Mouse (Mus musculus) midbrain, embryonic 11.5 days (tissue): ENCODE measurements at regions not wholly inside any gene's neighbourhood (a gene's known extent, or its start where the extent isn't known, plus 50 kb on each side); places are given as distances from the start of the nearest gene placed in this dataset.

Source experiments
- ATAC-seq: fragments of 200-750 bp; cut with Nextera tagmentation; 2 replicates; pipeline ENCODE4 v1.8.0; 2017; ENCODE audit warnings: moderate TSS enrichment, moderate library complexity; ENCODE audit not compliant: low FRiP score
- DNase-seq: peaks from one replicate; pipeline ENCODE4 v3.0.0; 2015; ENCODE audit warnings: low spot score; ENCODE audit errors: missing footprints
- H3K27ac ChIP-seq: fragments of 300-500 bp; sonication (generic); 2 replicates; pipeline ENCODE4 v1.5.1; 2014; ENCODE audit warnings: low read depth, low read length
- H3K27me3 ChIP-seq: fragments of 300-500 bp; sonication (generic); 2 replicates; pipeline ENCODE4 v1.6.1; 2014; ENCODE audit warnings: mild to moderate bottlenecking, low read length, moderate library complexity, mixed read lengths; ENCODE audit not compliant: control insufficient read depth, insufficient read depth
- H3K36me3 ChIP-seq: fragments of 300-500 bp; sonication (generic); 2 replicates; pipeline ENCODE4 v1.6.1; 2014; ENCODE audit warnings: mild to moderate bottlenecking, low read length, moderate library complexity, mixed read lengths; ENCODE audit not compliant: control insufficient read depth, insufficient read depth
- H3K4me1 ChIP-seq: fragments of 300-500 bp; sonication (generic); 2 replicates; pipeline ENCODE4 v1.6.1; 2014; ENCODE audit warnings: low read length; ENCODE audit not compliant: control insufficient read depth, insufficient read depth
- H3K4me2 ChIP-seq: fragments of 300-500 bp; sonication (generic); 2 replicates; pipeline ENCODE4 v1.6.1; 2014; ENCODE audit warnings: mild to moderate bottlenecking, moderate library complexity
- H3K4me3 ChIP-seq: fragments of 300-500 bp; sonication (generic); 2 replicates; pipeline ENCODE4 v1.5.1; 2014; ENCODE audit warnings: low read depth, low read length
- H3K9ac ChIP-seq: fragments of 300-500 bp; sonication (generic); 2 replicates; pipeline ENCODE4 v1.6.1; 2014; ENCODE audit warnings: low read length
- H3K9me3 ChIP-seq: fragments of 300-500 bp; sonication (generic); 2 replicates; pipeline ENCODE4 v1.6.1; 2016; ENCODE audit warnings: low read length; ENCODE audit not compliant: control insufficient read depth
- WGBS: fragments of 180-500 bp; shearing (Covaris S2); extraction: QIAGEN DNeasy Blood & Tissue Kit; methylation state at CpG from one replicate; pipeline ENCODE4 v1.1.7; 2014; 5-methylcytosine and 5-hydroxymethylcytosine counted together

DNA sequence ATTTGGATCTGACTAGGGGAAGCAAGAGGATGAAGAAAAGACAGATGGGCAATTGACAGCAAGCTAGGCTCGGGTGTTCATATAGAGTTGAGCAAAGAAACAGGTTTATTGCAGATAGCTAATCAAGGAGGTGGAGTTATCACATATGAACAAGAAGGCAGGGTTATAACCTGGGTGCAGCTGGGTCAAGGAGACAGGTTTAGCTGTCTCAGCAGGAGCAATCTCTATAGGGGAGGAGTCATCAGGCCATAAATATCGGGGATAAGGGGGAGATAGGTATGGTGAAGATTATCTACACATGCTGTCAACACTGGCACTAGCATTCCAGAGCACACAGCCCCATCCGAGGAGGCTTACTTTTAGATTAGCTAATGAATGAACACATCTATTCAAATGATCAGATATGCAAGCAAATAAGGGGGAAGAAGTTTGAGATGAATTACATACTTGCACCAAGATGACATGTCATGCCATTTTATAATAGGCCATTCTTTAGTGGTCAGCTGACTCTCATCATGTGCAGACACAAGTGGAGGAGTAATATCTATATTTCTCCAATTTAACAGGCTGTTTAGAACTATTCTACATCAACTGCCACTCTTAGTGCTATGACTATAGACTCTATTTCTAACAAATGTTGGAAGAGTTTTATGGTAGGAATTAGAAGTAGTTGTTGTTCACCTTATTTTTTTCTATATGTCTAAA lies 76.9 kb downstream of the Lhx9 start:
- ATAC-seq (no peak), DNase-seq (no peak)
- H3K9me3 ChIP-seq, result no peaks in the 10 kb centered on the region
- no peak overlapping the region for H3K4me3 ChIP-seq
- H3K36me3 ChIP-seq, result no peaks in the 10 kb centered on the region
- H3K9ac ChIP-seq, result no peak overlapping the region
- no peak overlapping the region for H3K4me2 ChIP-seq
- WGBS, result 86% methylated on average over 3 of the region's 3 CpGs
- H3K27ac ChIP-seq, result no peak overlapping the region
- no peaks in the 10 kb centered on the region for H3K27me3 ChIP-seq
- no peaks in the 10 kb centered on the region for H3K4me1 ChIP-seq

DNA sequence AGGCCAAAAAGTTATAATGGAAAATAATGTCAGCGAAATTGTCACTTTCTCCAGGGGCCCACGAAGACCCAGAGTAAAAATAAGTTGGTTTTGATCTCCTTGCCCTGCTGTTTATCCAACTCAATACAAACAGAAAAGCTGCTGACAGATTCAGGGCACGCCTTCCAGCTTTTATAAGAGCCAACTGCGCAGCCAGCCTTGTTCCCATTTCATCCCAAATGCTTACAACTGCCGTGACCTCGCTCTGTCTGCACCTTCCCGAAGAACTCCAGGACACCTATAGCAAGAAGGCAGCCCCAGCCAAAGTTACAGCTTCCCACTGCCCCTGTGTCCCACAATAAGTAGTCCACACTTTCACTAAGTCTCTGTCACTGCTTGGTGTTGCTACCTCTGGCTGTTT lies 85.5 kb downstream of the Lhx9 start:
- Histone ChIP-seq H3K4me1 (no peaks in the 10 kb centered on the region), H3K27ac (no peak overlapping the region), H3K4me2 (no peak overlapping the region), H3K9ac (no peak overlapping the region), H3K4me3 (no peak overlapping the region), H3K9me3 (no peaks in the 10 kb centered on the region), H3K27me3 (no peaks in the 10 kb centered on the region), H3K36me3 (no peaks in the 10 kb centered on the region)
- 84% methylated on average over 7 of the region's 7 CpGs for WGBS
- ATAC-seq (no peak), DNase-seq (no peak)

DNA sequence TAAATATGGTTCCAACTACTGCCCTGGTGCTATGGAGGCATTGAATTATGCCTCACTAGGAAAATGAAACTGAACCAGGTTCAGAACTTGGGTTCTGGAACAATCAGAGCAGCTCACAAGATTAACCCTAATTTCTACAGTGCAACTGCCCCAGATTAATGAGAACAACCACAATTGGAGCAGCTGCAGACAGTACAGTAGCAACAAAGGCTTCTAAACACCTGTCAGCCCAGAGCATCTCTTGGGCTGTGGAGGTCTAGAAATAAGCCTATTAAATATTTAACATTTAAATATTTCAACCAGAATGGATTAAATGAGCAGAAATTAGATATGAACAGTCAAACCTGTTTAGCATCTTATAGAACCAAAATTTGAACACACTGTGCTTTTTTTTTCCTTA lies 90.6 kb downstream of the Lhx9 start:
- Histone ChIP-seq H3K9ac (no peak overlapping the region), H3K9me3 (no peaks in the 10 kb centered on the region), H3K27me3 (no peaks in the 10 kb centered on the region), H3K4me2 (no peak overlapping the region), H3K36me3 (no peaks in the 10 kb centered on the region), H3K27ac (no peak overlapping the region), H3K4me3 (no peak overlapping the region), H3K4me1 (no peaks in the 10 kb centered on the region)
- ATAC-seq (no peak), DNase-seq (no peak)

GRCm38 (mm10) chr1:138733308-138733707 lies 113.4 kb upstream of the Nek7 start:
- no peaks in the 10 kb centered on the region for H3K4me1 ChIP-seq
- no peaks in the 10 kb centered on the region for H3K27me3 ChIP-seq
- no peak overlapping the region for H3K27ac ChIP-seq
- H3K9ac ChIP-seq, result no peak overlapping the region
- no peak for ATAC-seq
- H3K9me3 ChIP-seq, result no peaks in the 10 kb centered on the region
- no peaks in the 10 kb centered on the region for H3K36me3 ChIP-seq
- WGBS, result 89% methylated on average over 3 of the region's 3 CpGs
- DNase-seq, result peak; percentile 56
- no peak overlapping the region for H3K4me2 ChIP-seq
- no peak overlapping the region for H3K4me3 ChIP-seq

DNA sequence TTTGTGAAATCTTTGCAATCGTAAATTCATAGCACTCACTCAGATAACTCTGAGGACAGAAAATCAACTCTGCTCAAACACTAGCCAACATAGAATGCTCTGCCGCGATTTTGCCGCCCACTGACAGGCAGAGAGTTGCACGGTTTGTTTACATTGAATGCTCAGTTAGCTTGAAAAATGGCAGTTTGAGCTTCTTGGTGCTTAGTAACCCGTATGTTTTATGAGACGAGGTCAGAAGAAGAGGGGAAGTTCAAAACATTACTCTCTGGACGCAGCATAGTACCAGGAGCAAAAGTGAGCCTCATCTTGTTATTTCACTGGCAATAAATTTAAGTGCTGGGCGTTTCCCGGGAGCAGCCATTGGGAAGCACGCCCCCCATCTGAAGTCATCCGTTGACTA lies 111.1 kb upstream of the Nek7 start:
- no peak for ATAC-seq
- H3K4me3 ChIP-seq, result no peak overlapping the region
- no peaks in the 10 kb centered on the region for H3K27me3 ChIP-seq

GRCm38 (mm10) chr1:138729089-138729699 lies 109.3 kb upstream of the Nek7 start:
- Histone ChIP-seq H3K4me2 (no peak overlapping the region), H3K36me3 (no peaks in the 10 kb centered on the region), H3K9ac (no peak overlapping the region), H3K4me1 (no peaks in the 10 kb centered on the region), H3K9me3 (no peaks in the 10 kb centered on the region), H3K4me3 (no peak overlapping the region), H3K27me3 (no peaks in the 10 kb centered on the region), H3K27ac (no peak overlapping the region)
- DNase-seq, result no peak
- peak; percentile 57; the same call in 1 of the 2 replicates for ATAC-seq
- 41% methylated on average over 2 of the region's 2 CpGs for WGBS

More for the DNA sequence above, 111.1 kb upstream of the Nek7 start:
- Histone ChIP-seq H3K4me1 (no peaks in the 10 kb centered on the region), H3K27ac (no peak overlapping the region), H3K9ac (no peak overlapping the region), H3K36me3 (no peaks in the 10 kb centered on the region), H3K9me3 (no peaks in the 10 kb centered on the region), H3K4me2 (no peak overlapping the region)
- whole genome bisulfite sequencing, result 88% methylated on average over 12 of the region's 12 CpGs
- DNase-seq, result no peak

- ATAC-seq, result no peak
- H3K27me3 ChIP-seq, result no peaks in the 10 kb centered on the region
Measured at GRCm38 (mm10) chr1:138720728-138721127, 100.8 kb upstream of the Nek7 start.

GRCm38 (mm10) chr1:138719297-138719696 lies 99.4 kb upstream of the Nek7 start:
- H3K36me3 ChIP-seq, result no peaks in the 10 kb centered on the region
- no peak overlapping the region for H3K27ac ChIP-seq
- H3K4me1 ChIP-seq, result no peaks in the 10 kb centered on the region

More at GRCm38 (mm10) chr1:138720728-138721127, 100.8 kb upstream of the Nek7 start:
- no peaks in the 10 kb centered on the region for H3K9me3 ChIP-seq
- H3K4me2 ChIP-seq, result no peak overlapping the region
- H3K4me1 ChIP-seq, result no peaks in the 10 kb centered on the region
- no peak overlapping the region for H3K27ac ChIP-seq
- H3K9ac ChIP-seq, result no peak overlapping the region
- 74% methylated on average over 4 of the region's 4 CpGs for WGBS
- no peak for DNase-seq
- no peaks in the 10 kb centered on the region for H3K36me3 ChIP-seq
- H3K4me3 ChIP-seq, result no peak overlapping the region

GRCm38 (mm10) chr1:138716991-138717390 lies 97.0 kb upstream of the Nek7 start:
- Histone ChIP-seq H3K4me1 (no peaks in the 10 kb centered on the region), H3K4me2 (no peak overlapping the region), H3K4me3 (no peak overlapping the region), H3K27ac (no peak overlapping the region), H3K9me3 (no peaks in the 10 kb centered on the region), H3K9ac (no peak overlapping the region), H3K36me3 (no peaks in the 10 kb centered on the region), H3K27me3 (no peaks in the 10 kb centered on the region)
- no peak for DNase-seq
- WGBS, result 83% methylated on average over 5 of the region's 5 CpGs
- ATAC-seq, result no peak

More at GRCm38 (mm10) chr1:138719297-138719696, 99.4 kb upstream of the Nek7 start:
- Histone ChIP-seq H3K9ac (no peak overlapping the region), H3K9me3 (no peaks in the 10 kb centered on the region), H3K4me3 (no peak overlapping the region), H3K4me2 (no peak overlapping the region), H3K27me3 (no peaks in the 10 kb centered on the region)
- DNase-seq, result no peak
- ATAC-seq, result no peak
- WGBS, result 79% methylated on average over 4 of the region's 4 CpGs
